Mouse (Mus musculus) neural tube, embryonic 14.5 days (tissue): ENCODE measurements at regions not wholly inside any gene's neighbourhood (a gene's known extent, or its start where the extent isn't known, plus 50 kb on each side); places are given as distances from the start of the nearest gene placed in this dataset.

Experiments
- ATAC-seq: fragments of 200-750 bp; cut with Nextera tagmentation; 2 replicates; pipeline ENCODE4 v1.8.0; 2017; ENCODE audit warnings: low read depth, mild to moderate bottlenecking, moderate TSS enrichment, moderate library complexity
- H3K27ac ChIP-seq: fragments of 300-500 bp; sonication (generic); 2 replicates; pipeline ENCODE4 v1.5.1; 2014; ENCODE audit warnings: low read depth, mild to moderate bottlenecking, control low read depth, low read length, moderate library complexity, mixed read lengths
- H3K27me3 ChIP-seq: fragments of 300-500 bp; sonication (generic); 2 replicates; pipeline ENCODE4 v1.6.1; 2014; ENCODE audit warnings: low read length; ENCODE audit not compliant: control insufficient read depth, insufficient read depth
- H3K36me3 ChIP-seq: fragments of 300-500 bp; sonication (generic); 2 replicates; pipeline ENCODE4 v1.6.1; 2014; ENCODE audit warnings: low read length, mixed read lengths; ENCODE audit not compliant: control insufficient read depth, insufficient read depth
- H3K4me1 ChIP-seq: fragments of 300-500 bp; sonication (generic); 2 replicates; pipeline ENCODE4 v1.6.1; 2014; ENCODE audit warnings: low read length; ENCODE audit not compliant: control insufficient read depth, insufficient read depth
- H3K4me2 ChIP-seq: fragments of 300-500 bp; sonication (generic); 2 replicates; pipeline ENCODE4 v1.6.1; 2014; ENCODE audit warnings: mild to moderate bottlenecking, low read depth, low read length, control low read depth
- H3K4me3 ChIP-seq: fragments of 300-500 bp; sonication (generic); 2 replicates; pipeline ENCODE4 v1.5.1; 2014; ENCODE audit warnings: low read depth, low read length, control low read depth, mixed read lengths
- H3K9ac ChIP-seq: fragments of 300-500 bp; sonication (generic); replicated peaks from 2 replicates; pipeline ENCODE4 v1.6.1; 2014; ENCODE audit warnings: low read depth, mild to moderate bottlenecking, control low read depth, low read length, mixed read lengths
- H3K9me3 ChIP-seq: fragments of 300-500 bp; sonication (generic); 2 replicates; pipeline ENCODE4 v1.6.1; 2016; ENCODE audit warnings: low read length; ENCODE audit not compliant: control insufficient read depth
- WGBS: fragments of 180-500 bp; shearing (Covaris S2); extraction: QIAGEN DNeasy Blood & Tissue Kit; methylation state at CpG from one replicate; pipeline ENCODE4 v1.1.7; 2014; 5-methylcytosine and 5-hydroxymethylcytosine counted together

GRCm38 (mm10) chr11:114229196-114229595, 162.3 kb upstream of the Sdk2 start:
- Histone ChIP-seq H3K4me3 (no peak overlapping the region), H3K27ac (no peak overlapping the region), H3K9ac (no peak overlapping the region), H3K36me3 (no peaks in the 10 kb centered on the region), H3K4me1 (peaks cover 2% of the 10 kb centered on the region; the same call in 1 of the 2 replicates), H3K27me3 (no peaks in the 10 kb centered on the region), H3K9me3 (no peaks in the 10 kb centered on the region), H3K4me2 (no peak overlapping the region)
- 84% methylated on average over 6 of the region's 6 CpGs for WGBS
- no peak for ATAC-seq

GRCm38 (mm10) chr11:114226553-114226952, 159.7 kb upstream of the Sdk2 start:
- no peak overlapping the region for H3K4me2 ChIP-seq
- ATAC-seq: no peak
- no peaks in the 10 kb centered on the region for H3K27me3 ChIP-seq
- no peaks in the 10 kb centered on the region for H3K9me3 ChIP-seq
- H3K36me3 ChIP-seq: no peaks in the 10 kb centered on the region
- no peaks in the 10 kb centered on the region for H3K4me1 ChIP-seq
- no peak overlapping the region for H3K9ac ChIP-seq
- H3K27ac ChIP-seq: no peak overlapping the region
- no peak overlapping the region for H3K4me3 ChIP-seq
- WGBS: 94% methylated on average over 13 of the region's 13 CpGs

GRCm38 (mm10) chr11:114224706-114225105, 157.9 kb upstream of the Sdk2 start:
- Histone ChIP-seq H3K4me2 (no peak overlapping the region), H3K9me3 (no peaks in the 10 kb centered on the region), H3K36me3 (no peaks in the 10 kb centered on the region), H3K27me3 (no peaks in the 10 kb centered on the region), H3K4me1 (no peaks in the 10 kb centered on the region), H3K9ac (no peak overlapping the region), H3K27ac (no peak overlapping the region), H3K4me3 (no peak overlapping the region)
- ATAC-seq: no peak
- 92% methylated on average over 2 of the region's 2 CpGs for WGBS

GRCm38 (mm10) chr11:114223061-114223460, 156.2 kb upstream of the Sdk2 start:
- no peak overlapping the region for H3K4me2 ChIP-seq
- ATAC-seq: no peak
- H3K4me3 ChIP-seq: no peak overlapping the region
- H3K9me3 ChIP-seq: no peaks in the 10 kb centered on the region
- H3K27ac ChIP-seq: no peak overlapping the region
- H3K9ac ChIP-seq: no peak overlapping the region
- H3K36me3 ChIP-seq: no peaks in the 10 kb centered on the region
- no peaks in the 10 kb centered on the region for H3K27me3 ChIP-seq
- 81% methylated on average over 3 of the region's 3 CpGs for WGBS
- H3K4me1 ChIP-seq: 0 out of 2 replicates have a peak, but pooled peaks cover 6% of the 10 kb centered on the region

GRCm38 (mm10) chr11:114220466-114220865, 153.6 kb upstream of the Sdk2 start:
- no peaks in the 10 kb centered on the region for H3K27me3 ChIP-seq
- no peak for ATAC-seq
- H3K36me3 ChIP-seq: no peaks in the 10 kb centered on the region
- H3K27ac ChIP-seq: no peak overlapping the region
- no peak overlapping the region for H3K4me2 ChIP-seq
- no peak overlapping the region for H3K9ac ChIP-seq
- H3K4me3 ChIP-seq: no peak overlapping the region
- H3K9me3 ChIP-seq: no peaks in the 10 kb centered on the region
- H3K4me1 ChIP-seq: peaks cover 20% of the 10 kb centered on the region
- WGBS: 99% methylated on average over 2 of the region's 2 CpGs

- Histone ChIP-seq H3K4me2 (no peak overlapping the region), H3K4me1 (peaks cover 20% of the 10 kb centered on the region), H3K36me3 (no peaks in the 10 kb centered on the region), H3K9me3 (no peaks in the 10 kb centered on the region), H3K27me3 (no peaks in the 10 kb centered on the region), H3K4me3 (no peak overlapping the region), H3K27ac (no peak overlapping the region), H3K9ac (no peak overlapping the region)
- no peak for ATAC-seq
- WGBS: 26% methylated on average over 9 of the region's 9 CpGs
Observed at GRCm38 (mm10) chr11:114218732-114219506, 152.1 kb upstream of the Sdk2 start.

GRCm38 (mm10) chr11:114217245-114217757, 150.5 kb upstream of the Sdk2 start:
- Histone ChIP-seq H3K27ac (no peak overlapping the region), H3K9ac (no peak overlapping the region), H3K4me1 (peaks cover 20% of the 10 kb centered on the region), H3K9me3 (no peaks in the 10 kb centered on the region), H3K4me2 (peak overlapping the region; percentile 35; the same call in 1 of the 2 replicates), H3K4me3 (peak overlapping the region; percentile 10), H3K27me3 (no peaks in the 10 kb centered on the region), H3K36me3 (no peaks in the 10 kb centered on the region)
- under 1% methylated on average over 15 of the region's 15 CpGs for WGBS
- no peak for ATAC-seq

GRCm38 (mm10) chr11:114216493-114216892, 149.6 kb upstream of the Sdk2 start:
- peak; percentile 51; the same call in 1 of the 2 replicates for ATAC-seq
- no peak overlapping the region for H3K27ac ChIP-seq
- H3K27me3 ChIP-seq: no peaks in the 10 kb centered on the region
- no peak overlapping the region for H3K4me3 ChIP-seq
- no peaks in the 10 kb centered on the region for H3K9me3 ChIP-seq
- 0 out of 2 replicates have a peak overlapping the region, but pooled peaks have one; percentile 25 for H3K9ac ChIP-seq
- H3K4me1 ChIP-seq: peaks cover 20% of the 10 kb centered on the region
- H3K4me2 ChIP-seq: no peak overlapping the region
- 3% methylated on average over 7 of the region's 7 CpGs for WGBS
- no peaks in the 10 kb centered on the region for H3K36me3 ChIP-seq

GRCm38 (mm10) chr11:114215256-114215655, 148.4 kb upstream of the Sdk2 start:
- Histone ChIP-seq H3K27me3 (no peaks in the 10 kb centered on the region), H3K36me3 (no peaks in the 10 kb centered on the region), H3K9me3 (no peaks in the 10 kb centered on the region), H3K4me1 (peaks cover 20% of the 10 kb centered on the region), H3K27ac (no peak overlapping the region), H3K4me2 (no peak overlapping the region), H3K9ac (no peak overlapping the region), H3K4me3 (no peak overlapping the region)
- WGBS: 74% methylated on average over 8 of the region's 8 CpGs
- ATAC-seq: no peak
